Mouse (Mus musculus): ENCODE results near the gene Gm29666.

DNA sequence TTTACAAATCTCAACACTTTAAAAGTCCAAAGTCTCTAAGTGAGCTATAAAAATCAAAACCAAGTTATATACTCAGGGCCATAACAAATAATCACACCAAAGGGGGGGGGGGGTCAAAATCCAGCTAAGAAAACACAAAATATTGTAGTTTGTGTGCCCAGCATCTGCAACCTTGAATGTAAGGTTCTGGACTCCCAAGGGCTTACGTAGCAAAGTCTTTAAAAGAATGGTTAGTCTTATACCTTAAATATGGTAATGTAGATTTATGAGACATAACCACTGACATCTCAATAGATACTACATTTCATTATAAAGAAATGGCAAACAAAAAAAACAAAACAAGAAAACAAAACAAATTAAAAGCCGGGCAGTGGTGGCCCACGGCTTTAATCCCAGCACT lies at the start of gene Gm29666:
- TF ChIP-seq CTCF (IDR thresholded peaks at IDR 0.05; ENCODE audit: extremely low read depth, insufficient read length, insufficient replicate concordance, low read depth, low read length), result no peak
- no peak for TF ChIP-seq POLR2A (IDR thresholded peaks at IDR 0.05; ENCODE audit: low read depth, low read length)
